Mouse (Mus musculus): ENCODE measurements around the gene Spata16. TPM values are rescaled to one million over a fixed set of nuclear protein-coding genes. Genes with fewer than 3 reads are reported as not detected.

Spata16 gene
- total RNA-seq, 2 experiments from 2014 or later: not detected

GRCm38 (mm10) chr3:26936897-26937590, 299.6 kb downstream of the Spata16 start:
- Histone ChIP-seq H3K27ac (no peak overlapping the region), H3K4me3 (no peak overlapping the region)
- no peak for TF ChIP-seq CTCF (IDR thresholded peaks at IDR 0.05)
- intact Hi-C loops (cut with DNase I): no loop called here
- DNase-seq: no peak

GRCm38 (mm10) chr3:26966776-26967175, 329.4 kb downstream of the Spata16 start:
- Histone ChIP-seq H3K27ac (no peak overlapping the region), H3K4me3 (no peak overlapping the region)
- TF ChIP-seq CTCF (IDR thresholded peaks at IDR 0.05): no peak
- intact Hi-C loops (cut with DNase I): loop anchor here (5.0 kb wide), 1 partner anchor 146 kb away; no protein-coding TSS in a partner anchor
- DNase-seq: no peak

- Histone ChIP-seq H3K4me3 (no peak overlapping the region), H3K27ac (no peak overlapping the region)
- TF ChIP-seq CTCF (IDR thresholded peaks at IDR 0.05): no peak
- intact Hi-C loops (cut with DNase I): loop anchor here (5.0 kb wide), 1 partner anchor 143 kb away; no protein-coding TSS in a partner anchor
- DNase-seq: no peak
Measured at GRCm38 (mm10) chr3:26968852-26969513, 331.6 kb downstream of the Spata16 start.

- H3K27ac ChIP-seq: no peak overlapping the region
- H3K4me3 ChIP-seq: no peak overlapping the region
- intact Hi-C loops (cut with DNase I): no loop called here
- DNase-seq: no peak
- no peak for TF ChIP-seq CTCF (IDR thresholded peaks at IDR 0.05)
Measured at GRCm38 (mm10) chr3:26970529-26970928, 333.1 kb downstream of the Spata16 start.

GRCm38 (mm10) chr3:26971276-26971675, 333.9 kb downstream of the Spata16 start:
- intact Hi-C loops (cut with DNase I): no loop called here
- Histone ChIP-seq H3K4me3 (no peak overlapping the region), H3K27ac (no peak overlapping the region)
- DNase-seq: no peak
- no peak for TF ChIP-seq CTCF (IDR thresholded peaks at IDR 0.05)

DNA sequence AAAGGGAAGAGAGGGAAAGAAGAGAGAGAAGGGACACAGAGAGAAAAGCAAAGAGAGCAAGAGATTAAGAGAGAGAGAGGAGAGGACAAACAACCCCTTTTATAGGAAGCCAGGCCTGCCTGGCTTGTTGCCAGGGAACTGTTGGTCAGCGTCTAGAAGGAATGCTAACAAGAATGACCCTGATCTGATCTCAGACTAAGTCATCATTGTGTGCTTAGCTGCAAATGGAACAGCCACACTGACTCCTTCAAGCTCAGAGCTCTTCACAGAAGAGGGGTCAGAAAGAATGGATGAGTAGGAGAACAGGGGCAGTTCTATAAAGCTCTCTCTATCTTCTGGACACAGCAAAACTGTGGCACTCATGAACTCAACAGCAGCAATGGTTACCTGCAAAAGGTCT, 334.7 kb downstream of the Spata16 start:
- Histone ChIP-seq H3K4me3 (no peak overlapping the region), H3K27ac (no peak overlapping the region)
- DNase-seq: no peak
- no peak for TF ChIP-seq CTCF (IDR thresholded peaks at IDR 0.05)
- intact Hi-C loops (cut with DNase I): no loop called here

DNA sequence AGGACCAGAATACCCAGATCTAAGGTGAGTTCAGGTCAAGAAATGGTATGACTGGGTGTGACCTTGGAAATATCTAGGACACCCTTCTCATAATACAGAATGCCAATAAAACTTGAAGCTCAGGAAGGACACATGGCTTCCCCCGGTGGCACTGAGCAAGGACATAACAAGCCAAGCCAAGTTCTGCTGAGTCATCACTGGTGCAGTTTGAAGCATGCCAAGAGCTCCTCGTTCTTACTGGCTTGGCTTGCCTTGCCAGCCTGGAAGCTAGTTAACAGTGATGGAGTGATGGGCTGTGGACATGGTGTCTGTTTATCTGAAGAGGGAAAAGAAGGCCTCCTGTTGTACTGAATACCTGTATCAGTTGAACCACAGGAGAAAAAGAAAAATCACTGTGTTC, 342.2 kb downstream of the Spata16 start:
- DNase-seq: peak; percentile 29
- no peak for TF ChIP-seq CTCF (IDR thresholded peaks at IDR 0.05)
- Histone ChIP-seq H3K4me3 (no peak overlapping the region), H3K27ac (no peak overlapping the region)
- intact Hi-C loops (cut with DNase I): no loop called here

GRCm38 (mm10) chr3:26980371-26980770, 343.0 kb downstream of the Spata16 start:
- Histone ChIP-seq H3K4me3 (no peak overlapping the region), H3K27ac (no peak overlapping the region)
- intact Hi-C loops (cut with DNase I): no loop called here
- no peak for TF ChIP-seq CTCF (IDR thresholded peaks at IDR 0.05)
- no peak for DNase-seq

DNA sequence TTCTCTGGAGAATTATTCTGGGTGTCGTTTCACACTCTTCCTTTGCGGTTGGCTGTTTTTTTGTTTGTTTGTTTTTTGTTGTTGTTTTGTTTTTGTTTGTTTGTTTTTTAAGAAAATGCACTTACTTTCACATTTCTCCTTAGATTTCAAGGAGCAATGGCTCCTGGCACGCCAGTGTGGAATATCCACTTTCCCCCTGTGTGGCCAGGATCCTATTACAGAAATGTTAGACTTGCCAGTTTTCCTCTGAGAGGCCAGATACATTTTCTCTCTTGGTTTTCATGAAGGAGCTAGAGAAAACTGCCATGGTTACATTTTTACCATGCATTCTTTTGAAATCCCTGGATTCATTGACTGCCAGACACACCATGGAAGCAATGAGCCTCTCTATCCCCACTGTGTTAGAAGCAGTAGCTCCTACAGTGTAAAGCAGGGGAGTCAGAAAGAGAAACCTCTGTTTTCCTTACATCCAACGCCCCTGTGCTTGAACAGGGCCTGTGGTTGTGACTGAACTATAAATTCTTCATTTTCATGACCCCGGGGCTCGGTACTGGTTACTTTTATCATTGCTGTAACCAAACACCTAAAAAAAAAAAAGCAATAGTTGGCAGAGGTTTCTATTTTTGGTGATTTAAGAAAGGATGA, 344.7 kb downstream of the Spata16 start:
- intact Hi-C loops (cut with DNase I): no loop called here
- DNase-seq: no peak
- Histone ChIP-seq H3K27ac (no peak overlapping the region), H3K4me3 (no peak overlapping the region)
- no peak for TF ChIP-seq CTCF (IDR thresholded peaks at IDR 0.05)

DNA sequence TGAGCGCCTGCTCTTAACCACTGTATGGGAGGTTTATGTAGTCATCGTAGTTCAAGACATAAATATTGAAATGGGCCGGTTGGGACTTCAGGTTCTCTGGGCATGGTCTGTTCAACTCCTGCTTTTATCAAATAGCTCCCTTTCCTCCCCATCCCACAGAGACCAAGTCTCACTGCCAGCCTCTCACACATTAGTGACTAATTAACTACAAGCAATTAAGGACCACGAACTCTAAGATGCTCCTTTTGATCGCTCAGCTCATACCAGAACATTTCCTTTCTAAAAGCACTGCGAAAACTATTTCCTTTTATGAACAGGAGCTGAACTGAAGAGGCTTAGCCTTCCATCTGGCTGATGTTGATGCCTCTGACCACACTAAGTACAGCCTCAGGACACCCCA, 346.3 kb downstream of the Spata16 start:
- intact Hi-C loops (cut with DNase I): no loop called here
- Histone ChIP-seq H3K27ac (no peak overlapping the region), H3K4me3 (no peak overlapping the region)
- no peak for TF ChIP-seq CTCF (IDR thresholded peaks at IDR 0.05)
- no peak for DNase-seq

GRCm38 (mm10) chr3:27006844-27007243, 369.4 kb downstream of the Spata16 start:
- Histone ChIP-seq H3K4me3 (no peak overlapping the region), H3K27ac (no peak overlapping the region)
- TF ChIP-seq CTCF (IDR thresholded peaks at IDR 0.05): no peak
- intact Hi-C loops (cut with DNase I): no loop called here
- no peak for DNase-seq

DNA sequence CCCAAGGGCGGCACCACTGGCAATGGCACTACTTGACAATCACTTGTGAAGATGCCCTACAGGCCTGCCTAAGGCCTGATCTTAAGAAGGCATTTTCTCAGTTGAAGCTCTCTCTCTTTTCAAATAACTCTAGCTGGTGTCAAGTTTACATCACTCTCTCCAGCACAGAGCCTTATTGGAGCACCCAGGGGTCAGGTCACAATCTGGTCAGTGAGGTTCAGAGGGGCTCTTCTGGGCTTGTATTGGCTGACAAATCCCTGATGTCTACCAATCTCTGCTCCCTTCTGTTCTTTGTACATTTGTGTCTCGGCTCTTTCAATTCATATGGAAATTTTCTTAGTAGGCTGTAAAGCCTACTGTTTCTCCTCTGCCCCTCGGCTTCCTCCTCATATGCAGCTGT, 390.5 kb downstream of the Spata16 start:
- TF ChIP-seq CTCF (IDR thresholded peaks at IDR 0.05): no peak
- Histone ChIP-seq H3K4me3 (no peak overlapping the region), H3K27ac (no peak overlapping the region)
- no peak for DNase-seq
- intact Hi-C loops (cut with DNase I): no loop called here

DNA sequence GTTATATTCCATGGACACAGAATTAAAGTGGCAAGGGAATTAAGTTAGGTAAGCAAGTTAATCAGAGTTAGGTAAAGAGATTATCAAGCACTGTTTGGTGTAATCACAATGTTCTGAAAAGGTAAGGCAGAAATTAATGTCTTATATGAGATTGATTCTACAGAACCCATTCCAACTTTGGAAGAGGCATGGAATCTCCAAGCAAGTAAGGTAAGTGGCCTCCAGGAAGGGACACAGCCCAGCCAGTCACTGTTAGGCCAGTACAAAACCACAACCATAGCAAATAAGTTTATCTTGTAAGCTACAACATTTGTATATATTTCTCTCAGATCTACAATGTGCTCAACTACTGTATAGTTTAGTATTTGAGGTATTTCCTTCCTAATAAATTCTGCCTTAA, 391.1 kb downstream of the Spata16 start:
- no peak overlapping the region for H3K27ac ChIP-seq
- DNase-seq: no peak
- intact Hi-C loops (cut with DNase I): no loop called here
- H3K4me3 ChIP-seq: no peak overlapping the region
- no peak for TF ChIP-seq CTCF (IDR thresholded peaks at IDR 0.05)
